In genomic region chr3:89367338-89367737, GRCm38 (mm10) we compare ENCODE assay signal across 23 mouse cellular contexts. TPM values are rescaled to one million over a fixed set of nuclear protein-coding genes. Genes with fewer than 3 reads are reported as not detected.
A peak's percentile ranks its signal among the peaks of the same experiment; 100 is the strongest.
DNase-seq lines count a peak whose midpoint lies in the region; ATAC-seq and TF ChIP-seq lines count a peak whose summit lies in the region.
"Had no signal": no experiment of that assay in that cellular context is flagged by ENCODE, and none has a peak within 500 bp of the region (broad histone marks: within the 10 kb centered on the region; RNA-seq: fewer than 3 reads in every experiment).

No protein-coding gene starts in this region.

- H3K4me3 ChIP-seq in kidney, embryonic 14.5 days (ENCODE audit: low read length) = no peak overlapping the region
- peak overlapping the region; percentile 74 for H3K4me3 ChIP-seq in testis, adult 2 months (ENCODE audit: control insufficient read depth, low read depth, low read length)
- no peak overlapping the region for H3K4me3 ChIP-seq in intestine, embryonic 15.5 days (replicated peaks)
- H3K4me3 ChIP-seq: forebrain, embryonic 15.5 days; heart, adult 2 months; hindbrain, embryonic 12.5 days; left cerebral cortex, adult 2 months; myocyte had no signal

- H3K9ac ChIP-seq in kidney, embryonic 14.5 days (ENCODE audit: low read depth, low read length) = no peak overlapping the region; the same call in 1 of the 2 replicates
- 0 out of 2 replicates have a peak overlapping the region, but pooled peaks have one; percentile 5 for H3K9ac ChIP-seq in intestine, embryonic 15.5 days
- H3K9ac ChIP-seq: forebrain, embryonic 15.5 days; hindbrain, embryonic 12.5 days; liver, embryonic 14.5 days had no signal

- no peak for DNase-seq in kidney, adult 9 months
- no peak for DNase-seq in testis, postnatal 14 days (ENCODE audit: low spot score)
- DNase-seq in cerebellum, adult 9-11 months = no peak
- DNase-seq in lung, postnatal 4 days = no peak
- DNase-seq: cerebellum, postnatal 14 days; gastrocnemius, postnatal 14 days; heart, adult 2 months; heart, postnatal 10 days; layer of hippocampus, adult 9-11 months; left cerebral cortex, postnatal 4 days; midbrain, embryonic 14.5 days; thymus, adult 2 months had no signal

- H3K4me2 ChIP-seq in kidney, embryonic 14.5 days (replicated peaks; ENCODE audit: low read depth, low read length) = no peak overlapping the region
- H3K4me2 ChIP-seq in intestine, embryonic 15.5 days (replicated peaks) = no peak overlapping the region
- H3K4me2 ChIP-seq: forebrain, embryonic 15.5 days; hindbrain, embryonic 12.5 days had no signal

- no peaks in the 10 kb centered on the region for H3K36me3 ChIP-seq in kidney, embryonic 14.5 days (ENCODE audit: control insufficient read depth, insufficient read depth, low read length)
- H3K36me3 ChIP-seq in testis, adult 2 months (ENCODE audit: control insufficient read depth, insufficient read depth, low read length) = no peaks in the 10 kb centered on the region
- no peaks in the 10 kb centered on the region for H3K36me3 ChIP-seq in intestine, embryonic 15.5 days
- H3K36me3 ChIP-seq: forebrain, embryonic 15.5 days; hindbrain, embryonic 12.5 days had no signal

- 45% methylated on average over 11 of the region's 11 CpGs for WGBS in kidney, embryonic 14.5 days
- WGBS in intestine, embryonic 15.5 days = 35% methylated on average over 11 of the region's 11 CpGs

- ATAC-seq in kidney, embryonic 14.5 days (ENCODE audit: low FRiP score, low TSS enrichment) = 0 out of 2 replicates have a peak, but pooled peaks have one; percentile 46
- peak; percentile 64 for ATAC-seq in intestine, embryonic 15.5 days
- ATAC-seq: forebrain, embryonic 15.5 days; inflammation-experienced regulatory T-cells, adult 6 months; Patski had no signal

- H3K9me3 ChIP-seq in kidney, embryonic 14.5 days (ENCODE audit: control insufficient read depth, low read length) = no peaks in the 10 kb centered on the region
- no peaks in the 10 kb centered on the region for H3K9me3 ChIP-seq in intestine, embryonic 15.5 days
- H3K9me3 ChIP-seq: forebrain, embryonic 15.5 days; hindbrain, embryonic 12.5 days had no signal

- TF ChIP-seq CTCF in testis, adult 2 months (IDR thresholded peaks at IDR 0.05; ENCODE audit: control insufficient read depth, insufficient read depth, insufficient replicate concordance, low read depth, low read length) = no peak

- H3K4me1 ChIP-seq in kidney, embryonic 14.5 days (ENCODE audit: control insufficient read depth, insufficient read depth, low read length) = 0 out of 2 replicates have a peak, but pooled peaks cover 4% of the 10 kb centered on the region
- peaks cover 5% of the 10 kb centered on the region for H3K4me1 ChIP-seq in testis, adult 2 months (ENCODE audit: control insufficient read depth, insufficient read depth, low read length)
- peaks cover 9% of the 10 kb centered on the region for H3K4me1 ChIP-seq in intestine, embryonic 15.5 days (replicated peaks)
- H3K4me1 ChIP-seq: forebrain, embryonic 15.5 days; hindbrain, embryonic 12.5 days had no signal

- H3K27ac ChIP-seq in kidney, embryonic 14.5 days (ENCODE audit: low read depth, low read length) = no peak overlapping the region
- no peak overlapping the region for H3K27ac ChIP-seq in testis, adult 2 months (ENCODE audit: control insufficient read depth, insufficient read depth, low read depth, low read length)
- no peak overlapping the region for H3K27ac ChIP-seq in intestine, embryonic 15.5 days
- H3K27ac ChIP-seq: forebrain, embryonic 15.5 days; heart, adult 2 months; hindbrain, embryonic 12.5 days; left cerebral cortex, adult 2 months; liver, embryonic 14.5 days had no signal

- H3K27me3 ChIP-seq in kidney, embryonic 14.5 days (ENCODE audit: control insufficient read depth, insufficient read depth, low read length) = no peaks in the 10 kb centered on the region
- H3K27me3 ChIP-seq in testis, adult 2 months (ENCODE audit: control insufficient read depth, insufficient read depth, low read length) = no peaks in the 10 kb centered on the region
- H3K27me3 ChIP-seq in intestine, embryonic 15.5 days (replicated peaks) = no peaks in the 10 kb centered on the region
- H3K27me3 ChIP-seq: forebrain, embryonic 15.5 days had no signal

- no peak for TF ChIP-seq POLR2A in testis, adult 2 months (IDR thresholded peaks at IDR 0.05; ENCODE audit: control insufficient read depth, low read depth, low read length)

RNA-seq across cellular contexts. Expression of gene Dcst1, which starts 2.3 kb away (rescaled TPM):
- polyA plus RNA-seq in kidney, embryonic 14.5 days (2014; fragmentation: Nextera tagmentation; extraction: Ambion mirVana) = 0.63 and 1.5 TPM in 2 replicates
- 74.5 and 81.0 TPM in 2 replicates for polyA plus RNA-seq in testis, adult 2 months (2012; rRNA removed)
- polyA plus RNA-seq in intestine, embryonic 15.5 days (2015; fragmentation: Nextera tagmentation; extraction: Ambion mirVana) = 1.6 and 1.9 TPM in 2 replicates

RNA-seq across cellular contexts. Expression of gene Dcst2, which starts 5.6 kb away (rescaled TPM):
- 0.18 and 0.30 TPM in 2 replicates for polyA plus RNA-seq in kidney, embryonic 14.5 days (2014; fragmentation: Nextera tagmentation; extraction: Ambion mirVana)
- polyA plus RNA-seq in testis, adult 2 months (2012; rRNA removed) = 108 and 110 TPM in 2 replicates
- polyA plus RNA-seq in intestine, embryonic 15.5 days (2015; fragmentation: Nextera tagmentation; extraction: Ambion mirVana) = 1.4 and 1.5 TPM in 2 replicates
- polyA plus RNA-seq: embryonic facial prominence, embryonic 14.5 days had no signal

RNA-seq across cellular contexts. Expression of gene Adam15, which starts 17.5 kb away (rescaled TPM):
- polyA plus RNA-seq in kidney, embryonic 14.5 days (2014; fragmentation: Nextera tagmentation; extraction: Ambion mirVana) = 35.9 and 47.1 TPM in 2 replicates
- 39.7 and 51.1 TPM in 2 replicates for polyA plus RNA-seq in testis, adult 2 months (2012; rRNA removed)
- 45.5 and 49.5 TPM in 2 replicates for polyA plus RNA-seq in intestine, embryonic 15.5 days (2015; fragmentation: Nextera tagmentation; extraction: Ambion mirVana)

RNA-seq across cellular contexts. Expression of gene Zbtb7b, which starts 27.2 kb away (rescaled TPM):
- 1.8 and 2.2 TPM in 2 replicates for polyA plus RNA-seq in kidney, embryonic 14.5 days (2014; fragmentation: Nextera tagmentation; extraction: Ambion mirVana)
- 4.4 and 5.9 TPM in 2 replicates for polyA plus RNA-seq in testis, adult 2 months (2012; rRNA removed)
- 8.9 and 10.4 TPM in 2 replicates for polyA plus RNA-seq in intestine, embryonic 15.5 days (2015; fragmentation: Nextera tagmentation; extraction: Ambion mirVana)

RNA-seq across cellular contexts. Expression of gene Efna4, which starts 29.5 kb away (rescaled TPM):
- 30.1 and 36.6 TPM in 2 replicates for polyA plus RNA-seq in kidney, embryonic 14.5 days (2014; fragmentation: Nextera tagmentation; extraction: Ambion mirVana)
- polyA plus RNA-seq in testis, adult 2 months (2012; rRNA removed) = 1.1 and 1.6 TPM in 2 replicates
- polyA plus RNA-seq in intestine, embryonic 15.5 days (2015; fragmentation: Nextera tagmentation; extraction: Ambion mirVana) = 16.9 and 18.1 TPM in 2 replicates

Comparison
In these comparisons a context has a peak if more than half of its experiments do, and no peak if none do; other contexts are left out.
1. RNA of gene Dcst1, which starts 2.3 kb away (polyA plus RNA-seq): 74.5 to 81.0 TPM in testis, adult 2 months; 1.6 to 1.9 TPM in intestine, embryonic 15.5 days and 0.63 to 1.5 TPM in kidney, embryonic 14.5 days; every median in the first group is over 10 times any median in the second.
2. RNA of gene Dcst2, which starts 5.6 kb away (polyA plus RNA-seq): 108 to 110 TPM in testis, adult 2 months; 1.4 to 1.5 TPM in intestine, embryonic 15.5 days and 0.18 to 0.30 TPM in kidney, embryonic 14.5 days; every median in the first group is over 10 times any median in the second.